Mouse (Mus musculus): ENCODE data around the gene Tmigd3.

GRCm38 (mm10) chr3:105854786-105855185 is 15.9 kb upstream of the Tmigd3 start:
- TF ChIP-seq CTCF (IDR thresholded peaks at IDR 0.05; ENCODE audit: extremely low read depth, insufficient read length, insufficient replicate concordance, low read depth, low read length) (no peak), POLR2A (IDR thresholded peaks at IDR 0.05; ENCODE audit: low read depth, low read length) (no peak)
